Mouse (Mus musculus) brown adipose tissue, adult 24 weeks (tissue): Measurements from ENCODE around the gene Rhbdf1. TPM values are rescaled to one million over a fixed set of nuclear protein-coding genes. Genes with fewer than 3 reads are reported as not detected.

Experiments
- H3K27ac ChIP-seq: fragments of 200-500 bp; replicated peaks from 2 replicates; pipeline ENCODE4 v1.5.1; 2012; ENCODE audit warnings: low read depth, mild to moderate bottlenecking, low read length
- H3K4me1 ChIP-seq: fragments of 200-500 bp; 2 replicates; pipeline ENCODE4 v1.6.1; 2012; ENCODE audit warnings: low read length, mixed read lengths; ENCODE audit not compliant: control insufficient read depth, insufficient read depth, insufficient read length
- H3K4me3 ChIP-seq: fragments of 200-500 bp; 2 replicates; pipeline ENCODE4 v1.5.1; 2012; ENCODE audit warnings: low read depth, mild to moderate bottlenecking, low read length, moderate library complexity; ENCODE audit not compliant: insufficient read depth
- polyA plus RNA-seq: library from polyadenylated mRNA; stranded (reverse); fragments of >200 nt; gene quantifications from 2 replicates; pipeline ENCODE4 v1.2.4, GENCODE M21; 2012; ENCODE audit not compliant: missing spikeins, insufficient read depth, insufficient read length

Rhbdf1 gene
- polyA plus RNA-seq, 1 experiment: 8.9 TPM

GRCm38 (mm10) chr11:32231125-32231524 lies 9.0 kb upstream of the Rhbdf1 start:
- Histone ChIP-seq H3K27ac (no peak overlapping the region), H3K4me1 (peaks cover under 1% of the 10 kb centered on the region; the same call in 1 of the 2 replicates), H3K4me3 (no peak overlapping the region)

GRCm38 (mm10) chr11:32230220-32230619 lies 8.1 kb upstream of the Rhbdf1 start:
- H3K4me3 ChIP-seq: no peak overlapping the region
- no peak overlapping the region for H3K27ac ChIP-seq
- H3K4me1 ChIP-seq: peaks cover 9% of the 10 kb centered on the region

- no peak overlapping the region for H3K4me3 ChIP-seq
- H3K27ac ChIP-seq: no peak overlapping the region
- H3K4me1 ChIP-seq: peaks cover 16% of the 10 kb centered on the region
Measured at GRCm38 (mm10) chr11:32228292-32228845, 6.3 kb upstream of the Rhbdf1 start.

GRCm38 (mm10) chr11:32227555-32227954 lies 5.5 kb upstream of the Rhbdf1 start:
- Histone ChIP-seq H3K27ac (no peak overlapping the region), H3K4me3 (no peak overlapping the region), H3K4me1 (peaks cover 21% of the 10 kb centered on the region)

DNA sequence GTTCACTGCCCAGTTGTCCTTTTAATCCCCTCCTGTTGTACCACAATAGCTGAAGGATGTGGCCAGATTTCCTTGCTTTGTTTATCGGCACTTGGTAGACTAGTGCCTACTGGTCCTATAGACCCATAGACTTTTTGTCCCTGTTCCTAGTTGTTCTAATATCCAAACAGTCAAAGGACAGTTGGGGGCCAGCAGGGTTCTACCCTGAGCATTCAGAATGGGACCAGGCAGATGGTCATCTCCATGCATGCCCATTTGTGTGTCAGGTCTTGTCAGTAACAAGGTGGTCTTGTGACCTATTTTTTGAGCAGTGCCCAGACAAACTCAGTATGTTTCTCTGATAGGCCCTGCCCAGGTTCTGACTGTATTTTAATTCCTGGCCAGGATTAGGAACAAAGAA lies 4.9 kb upstream of the Rhbdf1 start:
- peak overlapping the region; percentile 82 for H3K27ac ChIP-seq

GRCm38 (mm10) chr11:32226124-32226871 lies 4.2 kb upstream of the Rhbdf1 start, which contains the start of gene Mpg:
Gene Mpg, plus strand, starts transcription at chr11:32226505.
- Histone ChIP-seq H3K4me1 (peaks cover 24% of the 10 kb centered on the region), H3K4me3 (peak within 1 kb of the TSS; percentile 83), H3K27ac (peak within 1 kb of the TSS; percentile 82)

More for the DNA sequence above, 4.9 kb upstream of the Rhbdf1 start:
- peak overlapping the region; percentile 83 for H3K4me3 ChIP-seq
- H3K4me1 ChIP-seq: peaks cover 24% of the 10 kb centered on the region

- H3K4me3 ChIP-seq: no peak overlapping the region
- peaks cover 29% of the 10 kb centered on the region for H3K4me1 ChIP-seq
- H3K27ac ChIP-seq: peak overlapping the region; percentile 80
Measured at GRCm38 (mm10) chr11:32225222-32226104, 3.4 kb upstream of the Rhbdf1 start.

GRCm38 (mm10) chr11:32224468-32225139 lies 2.5 kb upstream of the Rhbdf1 start:
- H3K27ac ChIP-seq: peak overlapping the region; percentile 80
- H3K4me3 ChIP-seq: no peak overlapping the region
- H3K4me1 ChIP-seq: peaks cover 29% of the 10 kb centered on the region

DNA sequence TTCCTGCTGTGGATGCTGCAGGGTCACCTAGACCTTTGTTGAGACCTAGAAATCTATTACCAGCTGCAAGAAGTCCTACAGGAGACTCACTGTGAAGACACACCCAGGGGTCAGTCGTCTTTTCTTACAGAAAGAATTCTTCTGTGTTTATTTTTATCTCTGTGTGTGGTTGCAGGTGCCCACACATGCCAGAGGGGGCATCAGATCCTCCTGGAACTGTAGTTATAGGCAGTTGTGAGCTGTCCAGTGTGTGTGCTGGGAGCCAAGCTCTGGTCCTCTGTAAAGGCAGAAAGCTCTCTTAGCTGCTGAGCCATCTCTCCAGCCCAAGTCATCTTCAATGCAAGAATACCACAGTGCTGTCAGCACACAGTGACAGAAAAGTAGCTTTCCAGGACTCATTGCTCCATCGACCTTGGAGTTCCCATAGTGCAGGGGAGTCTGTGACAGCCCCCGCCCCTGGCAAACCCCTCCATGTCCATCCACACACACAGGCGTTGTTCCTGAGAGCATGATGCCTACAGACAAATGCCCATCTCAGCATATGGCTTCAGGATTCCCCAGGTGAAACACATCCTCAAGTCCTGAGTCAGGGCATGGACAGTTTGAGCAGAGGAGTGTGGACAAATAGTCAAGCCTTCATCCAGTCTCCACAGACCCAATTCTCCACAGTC lies 1.3 kb upstream of the Rhbdf1 start:
- H3K4me1 ChIP-seq: peaks cover 29% of the 10 kb centered on the region
- H3K4me3 ChIP-seq: no peak overlapping the region
- peak overlapping the region; percentile 21; the same call in 1 of the 2 replicates for H3K27ac ChIP-seq

GRCm38 (mm10) chr11:32222570-32223194 lies 582 bp upstream of the Rhbdf1 start:
- H3K4me1 ChIP-seq: peaks cover 29% of the 10 kb centered on the region
- peak overlapping the region; percentile 66 for H3K27ac ChIP-seq
- H3K4me3 ChIP-seq: peak overlapping the region; percentile 76

DNA sequence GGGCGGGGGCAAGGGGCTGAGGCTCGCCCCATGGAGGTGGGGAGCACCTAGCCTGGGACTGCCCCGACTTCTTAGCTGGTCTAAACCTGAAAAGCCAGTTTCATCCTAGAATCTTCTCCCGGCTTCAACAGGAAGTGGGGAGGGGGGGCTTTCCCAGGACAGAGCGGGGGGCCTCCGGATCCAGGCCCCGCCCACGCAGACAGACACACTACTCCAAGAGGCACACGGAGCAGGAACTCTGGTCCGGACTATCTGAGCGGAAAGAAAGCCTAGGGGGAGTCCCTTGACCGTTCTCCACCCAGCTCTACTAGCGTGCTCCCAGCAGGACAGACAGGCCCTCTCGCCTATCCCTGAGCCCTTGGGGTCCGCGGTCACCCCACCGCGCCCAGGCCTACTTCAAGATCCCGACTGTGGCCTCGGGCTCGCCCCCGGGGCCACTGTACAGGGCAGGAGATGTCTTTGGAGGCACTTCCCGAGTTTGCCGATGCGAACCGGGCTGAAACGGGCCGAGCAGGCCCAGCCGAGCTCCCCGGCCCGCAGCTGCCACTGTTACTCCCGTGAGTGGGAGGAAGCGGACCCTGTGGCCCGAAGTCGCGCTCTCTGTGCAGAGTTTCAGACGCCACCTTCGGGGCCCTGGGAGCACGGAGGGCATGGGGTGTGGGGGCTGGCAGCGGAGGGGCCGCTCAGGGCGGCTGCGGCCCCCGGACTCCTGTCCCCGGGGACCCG lies 712 bp downstream of the Rhbdf1 start:
- peaks cover 29% of the 10 kb centered on the region for H3K4me1 ChIP-seq
- peak overlapping the region; percentile 76 for H3K4me3 ChIP-seq
- H3K27ac ChIP-seq: peak overlapping the region; percentile 67

DNA sequence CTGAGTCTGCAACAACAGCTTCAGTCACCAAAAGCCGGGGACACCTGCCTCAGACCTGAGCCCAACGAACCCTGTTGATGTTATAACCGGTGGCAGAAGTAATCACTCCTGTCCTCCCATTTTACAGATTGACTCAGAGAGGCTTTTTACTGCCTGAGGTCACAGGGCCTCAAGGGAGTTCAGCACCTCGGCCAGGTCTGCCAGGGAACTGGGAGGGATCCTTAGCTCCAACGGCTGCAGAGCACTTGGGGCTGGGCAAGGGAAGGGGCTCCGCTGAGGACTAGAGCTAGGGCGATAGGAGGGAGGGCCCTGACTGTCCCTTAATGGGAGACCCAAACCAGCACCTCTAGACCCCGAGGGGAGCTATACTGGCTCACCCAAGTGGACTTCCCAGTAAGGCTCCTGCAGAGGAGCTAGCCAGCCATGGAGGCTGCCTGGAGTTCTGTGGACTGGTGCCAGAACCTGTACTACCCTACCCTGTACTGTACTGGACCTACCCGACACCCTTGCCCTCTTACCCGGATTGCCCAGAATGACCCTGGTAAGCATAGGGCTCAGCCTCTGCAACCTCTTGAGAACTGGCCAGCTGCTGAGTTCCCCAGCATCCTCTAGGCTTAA lies 1.4 kb downstream of the Rhbdf1 start:
- peak overlapping the region; percentile 67 for H3K27ac ChIP-seq
- H3K4me1 ChIP-seq: peaks cover 25% of the 10 kb centered on the region
- peak overlapping the region; percentile 76 for H3K4me3 ChIP-seq

DNA sequence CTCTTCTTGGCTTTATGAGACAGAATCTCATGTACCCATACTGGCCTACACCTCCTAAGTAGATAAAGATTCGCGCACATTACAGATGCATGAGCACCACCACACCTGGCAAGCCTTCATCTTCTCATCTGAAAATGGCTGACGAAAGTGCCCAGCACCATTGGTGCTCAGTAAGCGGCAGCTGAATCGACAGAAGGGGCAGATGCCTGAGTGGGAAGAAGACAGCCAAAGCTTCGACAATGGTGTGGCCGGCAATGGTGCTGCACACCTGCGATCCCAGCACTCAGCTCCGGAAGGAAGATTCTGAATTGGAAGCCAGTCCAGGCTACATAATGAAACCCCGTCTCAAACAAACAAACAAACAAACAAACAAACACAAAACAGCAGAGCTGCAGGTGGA lies 2.8 kb downstream of the Rhbdf1 start:
- H3K4me3 ChIP-seq: no peak overlapping the region
- no peak overlapping the region for H3K27ac ChIP-seq
- peaks cover 13% of the 10 kb centered on the region for H3K4me1 ChIP-seq
